Mouse (Mus musculus): ENCODE measurements around the gene Kcnn4. TPM values are rescaled to one million over a fixed set of nuclear protein-coding genes. Genes with fewer than 3 reads are reported as not detected.
A peak's percentile ranks its signal among the peaks of the same experiment; 100 is the strongest.

Gene Kcnn4
- total and polyA plus RNA-seq, 3 experiments = 188 to 256 TPM; not detected in 1

- TF ChIP-seq USF2 (IDR thresholded peaks at IDR 0.05; ENCODE audit: borderline replicate concordance in 1 of 2, insufficient read depth in 1 of 2, low read depth in 1 of 2, low read length in 2 of 2) (no peak), MAX (IDR thresholded peaks at IDR 0.05; ENCODE audit: low read length) (peak; percentile 87), BHLHE40 (IDR thresholded peaks at IDR 0.05; ENCODE audit: borderline replicate concordance, low read depth, low read length) (peak; percentile 92), KAT2A (conservative IDR thresholded peaks at IDR 0.05; ENCODE audit: low read depth, low read length) (no peak), NELFE (IDR thresholded peaks at IDR 0.05; ENCODE audit: low read depth, low read length) (no peak; the same call in 1 of the 2 replicates), JUND (IDR thresholded peaks at IDR 0.05; ENCODE audit: low read depth, low read length) (peak; percentile 62; the same call in 1 of the 2 replicates)
Observed at GRCm38 (mm10) chr7:24387059-24387556, 17.0 kb downstream of the Kcnn4 start (continued).

GRCm38 (mm10) chr7:24389516-24390187 lies 19.6 kb downstream of the Kcnn4 start:
- Histone ChIP-seq H3K4me1 (ENCODE audit: control insufficient read depth in 1 of 2, insufficient read depth in 2 of 2, low read length in 2 of 2) (peaks cover 12 to 60% of the 10 kb centered on the region in 2 experiments), H3K4me3 (ENCODE audit: control insufficient read depth in 1 of 2, insufficient read depth in 1 of 2, low read depth in 2 of 2, low read length in 2 of 2) (no peak overlapping the region), H3K79me2 (ENCODE audit: control insufficient read depth, insufficient read depth, low read length, poor library complexity) (no peaks in the 10 kb centered on the region), H3K27ac (ENCODE audit: control insufficient read depth, low read depth, low read length) (peak overlapping the region; percentile 15), H3K9me3 (replicated peaks; ENCODE audit: insufficient read depth, low read length) (no peaks in the 10 kb centered on the region), H3K9ac (ENCODE audit: control insufficient read depth, low read depth, low read length, poor library complexity, severe bottlenecking) (no peak overlapping the region), H3K27me3 (ENCODE audit: control insufficient read depth in 1 of 2, insufficient read depth in 2 of 2, low read length in 2 of 2) (no peaks in the 10 kb centered on the region), H3K36me3 (ENCODE audit: control insufficient read depth in 1 of 2, insufficient read depth in 2 of 2, low read length in 2 of 2) (peaks cover 2 to 43% of the 10 kb centered on the region in 2 experiments)
- TF ChIP-seq POLR2AphosphoS2 (IDR thresholded peaks at IDR 0.05; ENCODE audit: low read length) = no peak
- no peak for DNase-seq (ENCODE audit: low read depth, low spot score)

- TF ChIP-seq GATA1 (IDR thresholded peaks at IDR 0.05; ENCODE audit: low read depth, low read length) (no peak), MAZ (IDR thresholded peaks at IDR 0.05; ENCODE audit: low read depth, low read length) (no peak), BHLHE40 (IDR thresholded peaks at IDR 0.05; ENCODE audit: borderline replicate concordance, low read depth, low read length) (no peak), MYC (IDR thresholded peaks at IDR 0.05; ENCODE audit: low read depth, low read length) (no peak), MEF2A (IDR thresholded peaks at IDR 0.05; ENCODE audit: extremely low read depth, insufficient replicate concordance, low read depth, low read length, poor library complexity, severe bottlenecking) (no peak)
- Histone ChIP-seq H3K4me1 (ENCODE audit: control insufficient read depth in 1 of 2, insufficient read depth in 2 of 2, low read length in 2 of 2) (peaks cover 15 to 63% of the 10 kb centered on the region in 2 experiments), H3K9me3 (replicated peaks; ENCODE audit: insufficient read depth, low read length) (no peaks in the 10 kb centered on the region), H3K27me3 (ENCODE audit: control insufficient read depth in 1 of 2, insufficient read depth in 2 of 2, low read length in 2 of 2) (no peaks in the 10 kb centered on the region), H3K27ac (ENCODE audit: control insufficient read depth, low read depth, low read length) (no peak overlapping the region), H3K4me3 (ENCODE audit: control insufficient read depth in 1 of 2, insufficient read depth in 1 of 2, low read depth in 2 of 2, low read length in 2 of 2) (no peak overlapping the region), H3K79me2 (ENCODE audit: control insufficient read depth, insufficient read depth, low read length, poor library complexity) (no peaks in the 10 kb centered on the region), H3K9ac (ENCODE audit: control insufficient read depth, low read depth, low read length, poor library complexity, severe bottlenecking) (no peak overlapping the region), H3K36me3 (ENCODE audit: control insufficient read depth in 1 of 2, insufficient read depth in 2 of 2, low read length in 2 of 2) (peaks cover 2 to 46% of the 10 kb centered on the region in 2 experiments)
- DNase-seq (ENCODE audit: low read depth, low spot score) = no peak
Observed at GRCm38 (mm10) chr7:24390512-24390911, 20.4 kb downstream of the Kcnn4 start.
